Mouse (Mus musculus): Measurements from ENCODE around the gene Trir. TPM values are rescaled to one million over a fixed set of nuclear protein-coding genes. Genes with fewer than 3 reads are reported as not detected.

The Trir gene
- polyA plus RNA-seq, 1 experiment from 2014 or later = 169 TPM

Small RNA genes within 50 kb of the gene (microRNA-seq; reads per million reads assigned to microRNA genes)
- gene Mir7070 = 1.7 reads per million, percentile 7 among the genes with 10 or more reads in this experiment

Other genes starting within 250 kb of the Trir start
- gene Nfix, start 226.5 kb upstream of the Trir start, polyA plus RNA-seq (2014; fragmentation: Nextera tagmentation; extraction: Ambion mirVana) = 237 and 318 TPM in 2 replicates
- gene Dand5, start 204.0 kb upstream of the Trir start, polyA plus RNA-seq (2014; fragmentation: Nextera tagmentation; extraction: Ambion mirVana) = 8.6 and 9.4 TPM in 2 replicates
- gene Gadd45gip1, start 195.3 kb upstream of the Trir start, polyA plus RNA-seq (2014; fragmentation: Nextera tagmentation; extraction: Ambion mirVana) = 35.2 and 41.3 TPM in 2 replicates
- 87.3 and 88.1 TPM in 2 replicates for gene Rad23a, start 186.2 kb upstream of the Trir start, polyA plus RNA-seq (2014; fragmentation: Nextera tagmentation; extraction: Ambion mirVana)
- 514 and 606 TPM in 2 replicates for gene Calr, start 179.9 kb upstream of the Trir start, polyA plus RNA-seq (2014; fragmentation: Nextera tagmentation; extraction: Ambion mirVana)
- gene Farsa, start 169.8 kb upstream of the Trir start, polyA plus RNA-seq (2014; fragmentation: Nextera tagmentation; extraction: Ambion mirVana) = 92.3 and 102 TPM in 2 replicates
- gene Syce2, start 154.7 kb upstream of the Trir start, polyA plus RNA-seq (2014; fragmentation: Nextera tagmentation; extraction: Ambion mirVana) = 58.0 and 71.5 TPM in 2 replicates
- 27.1 and 30.0 TPM in 2 replicates for gene Gcdh, start 132.9 kb upstream of the Trir start, polyA plus RNA-seq (2014; fragmentation: Nextera tagmentation; extraction: Ambion mirVana)
- gene Klf1, start 124.9 kb upstream of the Trir start, polyA plus RNA-seq (2014; fragmentation: Nextera tagmentation; extraction: Ambion mirVana) = 0.74 and 0.99 TPM in 2 replicates
- gene Dnase2a, start 118.3 kb upstream of the Trir start, polyA plus RNA-seq (2014; fragmentation: Nextera tagmentation; extraction: Ambion mirVana) = 4.8 and 5.5 TPM in 2 replicates
- gene Mast1, start 89.5 kb upstream of the Trir start, polyA plus RNA-seq (2014; fragmentation: Nextera tagmentation; extraction: Ambion mirVana) = 24.5 and 40.2 TPM in 2 replicates
- gene Rtbdn, start 79.8 kb upstream of the Trir start, polyA plus RNA-seq (2014; fragmentation: Nextera tagmentation; extraction: Ambion mirVana) = 0.47 and 0.73 TPM in 2 replicates
- gene Gm49661, start 57.4 kb upstream of the Trir start, polyA plus RNA-seq (2014; fragmentation: Nextera tagmentation; extraction: Ambion mirVana) = not detected in 2 replicates
- gene Prdx2, start 57.2 kb upstream of the Trir start, polyA plus RNA-seq (2014; fragmentation: Nextera tagmentation; extraction: Ambion mirVana) = 1,735 and 2,101 TPM in 2 replicates
- gene Rnaseh2a, start 57.1 kb upstream of the Trir start, polyA plus RNA-seq (2014; fragmentation: Nextera tagmentation; extraction: Ambion mirVana) = 93.3 and 111 TPM in 2 replicates
- gene Junb, start 48.1 kb upstream of the Trir start, polyA plus RNA-seq (2014; fragmentation: Nextera tagmentation; extraction: Ambion mirVana) = 5.0 and 6.5 TPM in 2 replicates
- 13.0 and 20.3 TPM in 2 replicates for gene Hook2, start 36.2 kb upstream of the Trir start, polyA plus RNA-seq (2014; fragmentation: Nextera tagmentation; extraction: Ambion mirVana)
- not detected in 2 replicates for gene Best2, start 12.3 kb upstream of the Trir start, polyA plus RNA-seq (2014; fragmentation: Nextera tagmentation; extraction: Ambion mirVana)
- 166 and 178 TPM in 2 replicates for gene Asna1, start 1.5 kb upstream of the Trir start, polyA plus RNA-seq (2014; fragmentation: Nextera tagmentation; extraction: Ambion mirVana)
- gene Tnpo2, start 10.1 kb downstream of the Trir start, polyA plus RNA-seq (2014; fragmentation: Nextera tagmentation; extraction: Ambion mirVana) = 27.8 and 36.8 TPM in 2 replicates
- 46.5 and 56.2 TPM in 2 replicates for gene Fbxw9, start 33.2 kb downstream of the Trir start, polyA plus RNA-seq (2014; fragmentation: Nextera tagmentation; extraction: Ambion mirVana)
- gene Gm5741, start 41.2 kb downstream of the Trir start, polyA plus RNA-seq (2014; fragmentation: Nextera tagmentation; extraction: Ambion mirVana) = 0.88 TPM in 1 of 2 replicates, not detected in the other
- 83.4 and 85.3 TPM in 2 replicates for gene Dhps, start 44.9 kb downstream of the Trir start, polyA plus RNA-seq (2014; fragmentation: Nextera tagmentation; extraction: Ambion mirVana)
- 147 and 170 TPM in 2 replicates for gene Wdr83os, start 53.9 kb downstream of the Trir start, polyA plus RNA-seq (2014; fragmentation: Nextera tagmentation; extraction: Ambion mirVana)
- gene Wdr83, start 54.5 kb downstream of the Trir start, polyA plus RNA-seq (2014; fragmentation: Nextera tagmentation; extraction: Ambion mirVana) = 49.7 and 50.1 TPM in 2 replicates
- 10.8 and 14.5 TPM in 2 replicates for gene Man2b1, start 56.4 kb downstream of the Trir start, polyA plus RNA-seq (2014; fragmentation: Nextera tagmentation; extraction: Ambion mirVana)
- gene Zfp791, start 96.3 kb downstream of the Trir start, polyA plus RNA-seq (2014; fragmentation: Nextera tagmentation; extraction: Ambion mirVana) = 1.7 and 2.7 TPM in 2 replicates
- not detected in 2 replicates for gene Cks1brt, start 125.1 kb downstream of the Trir start, polyA plus RNA-seq (2014; fragmentation: Nextera tagmentation; extraction: Ambion mirVana)
- not detected in 2 replicates for gene Olfr371, start 199.2 kb downstream of the Trir start, polyA plus RNA-seq (2014; fragmentation: Nextera tagmentation; extraction: Ambion mirVana)

Data from forebrain, embryonic 14.5 days (tissue).